Mouse (Mus musculus) hindbrain, embryonic 16.5 days (tissue): ENCODE measurements at regions not wholly inside any gene's neighbourhood (a gene's known extent, or its start where the extent isn't known, plus 50 kb on each side); places are given as distances from the start of the nearest gene placed in this dataset.

Experiments used
- ATAC-seq: fragments of 200-750 bp; cut with Nextera tagmentation; 2 replicates; pipeline ENCODE4 v1.8.0; 2017; ENCODE audit warnings: moderate TSS enrichment, moderate library complexity
- H3K27ac ChIP-seq: fragments of 300-500 bp; sonication (generic); 2 replicates; pipeline ENCODE4 v1.5.1; 2014; ENCODE audit warnings: low read depth, mild to moderate bottlenecking, control low read depth, low read length, moderate library complexity
- H3K27me3 ChIP-seq: fragments of 300-500 bp; sonication (generic); replicated peaks from 2 replicates; pipeline ENCODE4 v1.6.1; 2014; ENCODE audit warnings: low read length; ENCODE audit not compliant: control insufficient read depth, insufficient read depth
- H3K36me3 ChIP-seq: fragments of 300-500 bp; sonication (generic); 2 replicates; pipeline ENCODE4 v1.6.1; 2014; ENCODE audit warnings: mild to moderate bottlenecking, low read length, moderate library complexity, mixed read lengths; ENCODE audit not compliant: control insufficient read depth, insufficient read depth
- H3K4me1 ChIP-seq: fragments of 300-500 bp; sonication (generic); 2 replicates; pipeline ENCODE4 v1.6.1; 2014; ENCODE audit warnings: low read depth, low read length; ENCODE audit not compliant: control insufficient read depth, insufficient read depth
- H3K4me2 ChIP-seq: fragments of 300-500 bp; sonication (generic); 2 replicates; pipeline ENCODE4 v1.6.1; 2014; ENCODE audit warnings: mild to moderate bottlenecking, low read length, control low read depth, moderate library complexity
- H3K4me3 ChIP-seq: fragments of 300-500 bp; sonication (generic); 2 replicates; pipeline ENCODE4 v1.5.1; 2014; ENCODE audit warnings: mild to moderate bottlenecking, low read length, control low read depth, moderate library complexity
- H3K9ac ChIP-seq: fragments of 300-500 bp; sonication (generic); 2 replicates; pipeline ENCODE4 v1.6.1; 2014; ENCODE audit warnings: low read depth, mild to moderate bottlenecking, control low read depth, low read length, moderate library complexity
- H3K9me3 ChIP-seq: fragments of 300-500 bp; sonication (generic); 2 replicates; pipeline ENCODE4 v1.6.1; 2014; ENCODE audit warnings: mild to moderate bottlenecking, low read length, moderate library complexity; ENCODE audit not compliant: control insufficient read depth
- WGBS: fragments of 180-500 bp; shearing (Covaris S2); extraction: QIAGEN DNeasy Blood & Tissue Kit; methylation state at CpG from one replicate; pipeline ENCODE4 v1.1.7; 2014; 5-methylcytosine and 5-hydroxymethylcytosine counted together

GRCm38 (mm10) chr16:76447033-76447432 is 73.4 kb upstream of the Nrip1 start:
- H3K27ac ChIP-seq = no peak overlapping the region
- no peak overlapping the region for H3K4me3 ChIP-seq
- H3K4me1 ChIP-seq = no peaks in the 10 kb centered on the region
- whole genome bisulfite sequencing = 58% methylated on average over 3 of the region's 3 CpGs
- H3K9ac ChIP-seq = no peak overlapping the region
- no peak overlapping the region for H3K4me2 ChIP-seq
- no peaks in the 10 kb centered on the region for H3K27me3 ChIP-seq
- peaks cover 4% of the 10 kb centered on the region; the same call in 1 of the 2 replicates for H3K9me3 ChIP-seq
- H3K36me3 ChIP-seq = no peaks in the 10 kb centered on the region
- ATAC-seq = no peak

- ATAC-seq = no peak
- Histone ChIP-seq H3K27ac (no peak overlapping the region), H3K27me3 (no peaks in the 10 kb centered on the region), H3K9ac (no peak overlapping the region), H3K36me3 (no peaks in the 10 kb centered on the region), H3K4me1 (no peaks in the 10 kb centered on the region), H3K4me2 (no peak overlapping the region), H3K4me3 (no peak overlapping the region), H3K9me3 (no peaks in the 10 kb centered on the region)
- whole genome bisulfite sequencing = 94% methylated on average over 3 of the region's 3 CpGs
These were observed 71.0 kb upstream of the Nrip1 start for GRCm38 (mm10) chr16:76444668-76445067.

DNA sequence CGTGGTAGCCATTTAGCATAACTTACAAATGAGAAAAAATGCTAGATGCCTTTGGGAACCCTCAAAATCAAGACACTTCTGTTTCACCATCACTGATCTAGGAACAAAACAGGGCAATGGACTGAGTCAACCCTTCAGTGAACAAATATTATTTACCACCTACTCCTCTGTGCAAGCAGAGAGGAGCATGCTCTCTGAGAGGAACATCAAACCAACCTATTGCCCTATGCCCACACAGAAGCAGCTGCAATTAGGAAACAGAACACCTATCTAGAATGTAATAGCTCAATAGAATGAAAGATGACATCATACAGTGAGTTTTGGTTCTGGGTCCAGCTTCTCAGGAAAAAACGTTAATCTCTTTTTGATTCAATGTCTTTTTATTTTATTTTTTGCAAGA is 69.0 kb upstream of the Nrip1 start:
- H3K9me3 ChIP-seq = no peaks in the 10 kb centered on the region
- H3K9ac ChIP-seq = no peak overlapping the region
- no peak overlapping the region for H3K27ac ChIP-seq
- no peaks in the 10 kb centered on the region for H3K27me3 ChIP-seq
- 89% methylated on average over 2 of the region's 2 CpGs for WGBS
- ATAC-seq = no peak
- H3K36me3 ChIP-seq = no peaks in the 10 kb centered on the region
- no peak overlapping the region for H3K4me2 ChIP-seq
- no peaks in the 10 kb centered on the region for H3K4me1 ChIP-seq
- no peak overlapping the region for H3K4me3 ChIP-seq

DNA sequence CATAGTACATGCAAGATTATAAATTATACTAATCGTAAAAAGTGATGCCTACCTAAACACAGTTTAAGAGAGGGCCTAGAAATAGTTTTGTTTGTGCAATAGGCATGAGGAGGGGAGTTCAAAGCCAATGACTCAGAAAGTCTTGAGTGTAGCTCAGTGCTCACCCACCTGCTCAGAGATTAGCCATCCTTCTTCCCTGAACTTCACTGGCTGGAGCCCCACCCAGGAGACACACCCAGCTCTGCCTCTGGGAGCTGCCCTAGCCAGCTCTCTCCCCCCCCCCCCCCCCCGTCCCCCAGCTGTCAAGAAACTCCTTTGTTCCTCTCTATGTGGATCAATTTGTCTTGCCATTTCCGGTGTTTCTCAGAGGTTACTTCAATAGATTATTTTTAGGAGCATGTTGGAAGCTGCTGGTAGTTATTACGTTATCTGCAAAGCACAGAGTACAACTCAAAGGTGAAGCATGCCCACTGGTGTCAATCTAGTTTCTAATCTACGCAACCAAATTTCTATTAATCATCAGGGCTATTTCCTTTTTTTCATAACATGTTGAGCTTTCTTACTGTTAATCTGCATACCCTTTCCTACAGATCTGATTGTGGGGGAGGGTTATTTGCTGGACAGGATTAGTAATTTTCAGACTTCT is 68.3 kb upstream of the Nrip1 start:
- Histone ChIP-seq H3K4me1 (no peaks in the 10 kb centered on the region), H3K27ac (no peak overlapping the region), H3K36me3 (no peaks in the 10 kb centered on the region), H3K9me3 (no peaks in the 10 kb centered on the region), H3K9ac (no peak overlapping the region), H3K27me3 (no peaks in the 10 kb centered on the region), H3K4me2 (no peak overlapping the region), H3K4me3 (no peak overlapping the region)
- WGBS = 62% methylated on average over 5 of the region's 5 CpGs
- no peak for ATAC-seq

GRCm38 (mm10) chr16:76438093-76438883 is 64.7 kb upstream of the Nrip1 start:
- 86% methylated on average over 3 of the region's 3 CpGs for WGBS
- no peak for ATAC-seq
- H3K27ac ChIP-seq = no peak overlapping the region
- H3K9ac ChIP-seq = no peak overlapping the region
- no peaks in the 10 kb centered on the region for H3K27me3 ChIP-seq
- no peak overlapping the region for H3K4me3 ChIP-seq
- no peaks in the 10 kb centered on the region for H3K4me1 ChIP-seq
- H3K9me3 ChIP-seq = no peaks in the 10 kb centered on the region
- no peaks in the 10 kb centered on the region for H3K36me3 ChIP-seq
- H3K4me2 ChIP-seq = no peak overlapping the region

DNA sequence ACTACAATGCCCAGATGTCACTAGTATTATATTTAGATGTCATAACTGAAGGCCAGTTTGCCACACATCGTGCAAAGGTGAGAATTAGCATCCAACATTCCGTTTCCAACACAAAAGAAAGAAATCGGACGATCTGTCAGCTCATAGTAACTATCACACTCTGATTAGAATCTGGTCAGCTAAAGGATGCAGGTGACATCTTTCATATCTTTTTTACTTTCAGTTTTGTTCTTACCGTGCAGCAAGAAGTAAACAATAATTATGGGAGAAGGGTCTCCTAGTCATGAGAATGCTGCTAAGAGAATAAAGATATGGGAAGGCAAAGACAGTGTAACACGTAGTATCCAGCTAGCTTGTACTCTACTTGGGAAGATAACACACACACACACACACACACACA is 62.7 kb upstream of the Nrip1 start:
- Histone ChIP-seq H3K4me1 (no peaks in the 10 kb centered on the region), H3K9me3 (no peaks in the 10 kb centered on the region), H3K4me3 (no peak overlapping the region), H3K36me3 (no peaks in the 10 kb centered on the region), H3K9ac (no peak overlapping the region), H3K4me2 (no peak overlapping the region), H3K27ac (no peak overlapping the region), H3K27me3 (no peaks in the 10 kb centered on the region)
- WGBS = 92% methylated on average over 6 of the region's 6 CpGs
- no peak for ATAC-seq

GRCm38 (mm10) chr16:76433076-76433825 is 59.6 kb upstream of the Nrip1 start:
- peak overlapping the region; percentile 35 for H3K4me2 ChIP-seq
- H3K9ac ChIP-seq = no peak overlapping the region
- H3K9me3 ChIP-seq = no peaks in the 10 kb centered on the region
- H3K27ac ChIP-seq = no peak overlapping the region
- no peak for ATAC-seq
- 76% methylated on average over 24 of the region's 24 CpGs for WGBS
- H3K4me3 ChIP-seq = no peak overlapping the region
- H3K4me1 ChIP-seq = no peaks in the 10 kb centered on the region
- no peaks in the 10 kb centered on the region for H3K36me3 ChIP-seq
- no peaks in the 10 kb centered on the region for H3K27me3 ChIP-seq

DNA sequence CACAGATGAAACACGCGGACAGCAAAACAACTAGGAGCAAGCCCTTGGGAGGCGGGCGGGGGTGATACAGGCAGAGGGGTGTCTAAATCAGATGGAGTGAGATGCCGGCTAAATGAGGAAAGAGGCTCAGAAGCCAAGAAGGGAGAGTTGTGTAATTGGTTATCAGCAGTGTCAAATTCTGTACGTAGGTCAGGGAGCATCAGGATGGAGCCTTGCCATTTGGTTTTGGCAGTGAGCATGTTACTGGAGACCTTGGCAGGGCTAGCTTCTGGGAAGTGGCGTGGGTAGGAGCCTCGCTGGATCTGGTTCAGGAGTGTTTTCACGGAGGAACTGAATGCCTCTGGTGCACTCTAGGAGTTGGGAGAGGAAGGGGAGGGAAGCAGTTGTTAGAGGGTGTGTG is 58.7 kb upstream of the Nrip1 start:
- H3K9ac ChIP-seq = no peak overlapping the region
- WGBS = 70% methylated on average over 9 of the region's 9 CpGs
- no peaks in the 10 kb centered on the region for H3K4me1 ChIP-seq
- no peaks in the 10 kb centered on the region for H3K27me3 ChIP-seq
- H3K9me3 ChIP-seq = no peaks in the 10 kb centered on the region
- no peak overlapping the region for H3K4me3 ChIP-seq
- H3K36me3 ChIP-seq = no peaks in the 10 kb centered on the region
- no peak overlapping the region for H3K27ac ChIP-seq
- ATAC-seq = peak; percentile 42; the same call in 1 of the 2 replicates
- no peak overlapping the region for H3K4me2 ChIP-seq

GRCm38 (mm10) chr16:76429156-76429555 is 55.5 kb upstream of the Nrip1 start:
- H3K9me3 ChIP-seq = no peaks in the 10 kb centered on the region
- H3K4me3 ChIP-seq = no peak overlapping the region
- H3K4me2 ChIP-seq = no peak overlapping the region
- ATAC-seq = no peak
- no peak overlapping the region for H3K9ac ChIP-seq
- 96% methylated on average over 3 of the region's 3 CpGs for WGBS
- no peaks in the 10 kb centered on the region for H3K4me1 ChIP-seq
- no peaks in the 10 kb centered on the region for H3K36me3 ChIP-seq
- no peaks in the 10 kb centered on the region for H3K27me3 ChIP-seq
- H3K27ac ChIP-seq = no peak overlapping the region
